13 mouse cellular contexts compared by ENCODE assay signal in the genomic region with DNA sequence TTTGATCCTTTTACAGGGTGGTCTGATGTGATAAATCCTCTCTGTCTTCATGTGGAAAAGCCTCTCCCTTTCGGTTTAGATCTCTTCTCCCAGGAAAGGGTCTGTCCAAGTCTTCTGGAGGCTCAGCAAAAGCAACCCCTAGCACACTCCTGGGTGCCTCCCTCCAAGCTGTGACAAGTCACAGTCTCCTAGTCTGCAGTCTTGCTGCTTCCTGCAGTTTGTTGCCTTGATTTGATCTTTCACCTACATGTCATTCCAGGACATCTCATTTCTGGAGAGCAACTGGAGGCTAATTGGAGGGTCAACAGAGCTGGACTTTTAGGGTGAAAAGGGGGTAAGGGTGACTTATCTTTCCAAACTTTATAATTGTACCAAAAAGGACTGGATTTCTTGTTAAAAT. TPM values are rescaled to one million over a fixed set of nuclear protein-coding genes. Genes with fewer than 3 reads are reported as not detected.
DNase-seq lines count a peak whose midpoint lies in the region; ATAC-seq and TF ChIP-seq lines count a peak whose summit lies in the region.
"Had no signal": no experiment of that assay in that cellular context is flagged by ENCODE, and none has a peak within 500 bp of the region (broad histone marks: within the 10 kb centered on the region; RNA-seq: fewer than 3 reads in every experiment).

No protein-coding gene starts in this region.

- intact Hi-C loops in heart, adult 2 months (cut with DNase I): no loop called here

- peak overlapping the region; percentile 63 for H3K27ac ChIP-seq in heart, adult 2 months
- peak overlapping the region; percentile 74 for H3K27ac ChIP-seq in stomach, embryonic 15.5 days

- H3K4me1 ChIP-seq in heart, adult 2 months (ENCODE audit: control insufficient read depth, insufficient read depth, low read length): peaks cover 14% of the 10 kb centered on the region
- H3K4me1 ChIP-seq in lung, adult 2 months (ENCODE audit: control insufficient read depth, insufficient read depth, low read length): peaks cover 15% of the 10 kb centered on the region
- H3K4me1 ChIP-seq in stomach, embryonic 15.5 days: peaks cover 13% of the 10 kb centered on the region

- peaks cover 8% of the 10 kb centered on the region for H3K36me3 ChIP-seq in heart, adult 2 months (ENCODE audit: control insufficient read depth, insufficient read depth, low read length)
- H3K36me3 ChIP-seq in stomach, embryonic 15.5 days: no peaks in the 10 kb centered on the region

- no peaks in the 10 kb centered on the region for H3K27me3 ChIP-seq in heart, adult 2 months (ENCODE audit: control insufficient read depth, insufficient read depth, low read length)
- H3K27me3 ChIP-seq in stomach, embryonic 15.5 days (replicated peaks): no peaks in the 10 kb centered on the region

- ATAC-seq in stomach, embryonic 15.5 days (ENCODE audit: insufficient read depth, low FRiP score, low read depth): no peak
- ATAC-seq: CD4-positive, CD25-positive, alpha-beta regulatory T cell, adult 4 months had no signal

- no peak for TF ChIP-seq CTCF in heart, adult 2 months (IDR thresholded peaks at IDR 0.05)
- no peak for TF ChIP-seq CTCF in lung, adult 2 months (IDR thresholded peaks at IDR 0.05; ENCODE audit: insufficient read depth, low read length)

- WGBS in heart, adult 2 months: 16% methylated on average over 1 of the region's 1 CpGs
- WGBS in lung, adult 2 months: 19% methylated on average over 1 of the region's 1 CpGs
- WGBS in stomach, embryonic 15.5 days: 22% methylated on average over 1 of the region's 1 CpGs

- H3K4me2 ChIP-seq in stomach, embryonic 15.5 days: no peak overlapping the region

- H3K4me3 ChIP-seq in heart, adult 2 months: no peak overlapping the region
- no peak overlapping the region for H3K4me3 ChIP-seq in lung, adult 2 months (replicated peaks; ENCODE audit: extremely low read depth, low read depth, low read length)
- no peak overlapping the region for H3K4me3 ChIP-seq in stomach, embryonic 15.5 days (replicated peaks)

- H3K9ac ChIP-seq in heart, adult 2 months (ENCODE audit: low read depth, low read length): no peak overlapping the region
- H3K9ac ChIP-seq in stomach, embryonic 15.5 days: no peak overlapping the region

- no peaks in the 10 kb centered on the region for H3K9me3 ChIP-seq in stomach, embryonic 15.5 days

- no peak for TF ChIP-seq POLR2A in heart, adult 2 months (IDR thresholded peaks at IDR 0.05; ENCODE audit: insufficient read depth, low read depth, low read length)
- no peak for TF ChIP-seq POLR2A in lung, adult 2 months (IDR thresholded peaks at IDR 0.05; ENCODE audit: borderline replicate concordance, extremely low read depth, low read depth, low read length)

- DNase-seq in heart, adult 2 months: no peak
- no peak for DNase-seq in heart, adult 11 months
- peak; percentile 21 for DNase-seq in lung, postnatal 10 days
- DNase-seq in lung, adult 2 months: no peak
- peak; percentile 50 for DNase-seq in kidney, postnatal 14 days
- DNase-seq in neural tube, embryonic 10.5 days (ENCODE audit: extremely low spot score, low spot score): no peak
- DNase-seq in urinary bladder, adult 18-20 months (ENCODE audit: low spot score in 2 of 2): no peak
- DNase-seq: cerebellum, adult 9-11 months; gastrocnemius, postnatal 36 days had no signal

- no peaks in the 10 kb centered on the region for H3K79me2 ChIP-seq in heart, adult 2 months (replicated peaks; ENCODE audit: control insufficient read depth, insufficient read depth, low read length)

- TF ChIP-seq EP300 in heart, adult 2 months (IDR thresholded peaks at IDR 0.05; ENCODE audit: insufficient read depth, low read depth, low read length): no peak

RNA-seq across cellular contexts. Expression of gene Gm5269, which starts 24.8 kb away (rescaled TPM):
- total RNA-seq in heart, adult 2 months (2021): not detected
- not detected in 2 replicates for polyA plus RNA-seq in heart, adult 2 months (2012; rRNA removed)
- polyA plus RNA-seq in lung, adult 2 months (2012; rRNA removed): not detected in 2 replicates
- not detected in 2 replicates for polyA plus RNA-seq in stomach, embryonic 15.5 days (2015; fragmentation: Nextera tagmentation; extraction: Ambion mirVana)
- total RNA-seq: gastrocnemius, postnatal 36 days; megakaryocyte, adult 5-6 weeks had no signal
- polyA plus RNA-seq: CD4-positive, CD25-positive, alpha-beta regulatory T cell, adult 4 months; forebrain, embryonic 11.5 days had no signal

Comparison
In these comparisons a context has a peak if more than half of its experiments do, and no peak if none do; other contexts are left out.
1. DNase-seq: peak in lung, postnatal 10 days (single experiment) and kidney, postnatal 14 days (single experiment); none in heart, adult 2 months (0 of 2), heart, adult 11 months (single experiment), lung, adult 2 months (single experiment), neural tube, embryonic 10.5 days (single experiment) and urinary bladder, adult 18-20 months (0 of 2).